In the genomic region with DNA sequence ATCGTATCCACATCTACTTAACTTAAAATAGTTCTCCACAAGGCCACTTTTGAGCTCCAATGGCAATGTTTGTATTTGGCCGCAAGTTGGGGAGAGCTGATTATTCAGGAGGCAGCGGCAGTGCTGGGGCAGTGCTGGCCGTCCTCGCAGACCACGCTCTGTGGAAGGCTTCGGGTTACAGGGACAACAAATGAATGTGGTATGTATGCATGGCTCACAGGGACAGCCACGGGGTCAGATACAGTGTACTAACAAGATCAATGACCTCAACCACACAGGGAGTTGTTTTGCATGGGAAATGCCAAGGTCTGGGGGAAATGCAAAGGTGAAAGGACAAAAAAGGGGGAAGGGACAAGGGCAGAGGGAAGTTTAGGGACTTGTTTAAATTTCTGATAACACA, we compare ENCODE assay signal across 8 mouse cellular contexts. TPM values are rescaled to one million over a fixed set of nuclear protein-coding genes. Genes with fewer than 3 reads are reported as not detected.
DNase-seq lines count a peak whose midpoint lies in the region; ATAC-seq and TF ChIP-seq lines count a peak whose summit lies in the region.

No protein-coding gene starts in this region.

- H3K36me3 ChIP-seq in heart, embryonic 13.5 days = peaks cover 27% of the 10 kb centered on the region
- peaks cover 17% of the 10 kb centered on the region for H3K36me3 ChIP-seq in megakaryocyte, embryonic 14.5 days (replicated peaks; ENCODE audit: low read length)
- H3K36me3 ChIP-seq in midbrain, embryonic 13.5 days = peaks cover 23% of the 10 kb centered on the region

- peaks cover 57% of the 10 kb centered on the region for H3K4me1 ChIP-seq in heart, embryonic 13.5 days
- H3K4me1 ChIP-seq in bone marrow macrophage, adult 2 months (ENCODE audit: control insufficient read depth, insufficient read depth, low read length) = peaks cover 81% of the 10 kb centered on the region
- H3K4me1 ChIP-seq in megakaryocyte, embryonic 14.5 days = peaks cover 43% of the 10 kb centered on the region
- H3K4me1 ChIP-seq in midbrain, embryonic 13.5 days (replicated peaks) = peaks cover 13% of the 10 kb centered on the region; the same call in 1 of the 2 replicates

- peak overlapping the region; percentile 51 for H3K27ac ChIP-seq in heart, embryonic 13.5 days (replicated peaks)
- H3K27ac ChIP-seq in bone marrow macrophage, adult 2 months (ENCODE audit: insufficient read depth, low read depth, low read length) = peak overlapping the region; percentile 100
- no peak overlapping the region for H3K27ac ChIP-seq in midbrain, embryonic 13.5 days

- H3K9ac ChIP-seq in heart, embryonic 13.5 days = peak overlapping the region; percentile 25
- H3K9ac ChIP-seq in midbrain, embryonic 13.5 days (replicated peaks) = no peak overlapping the region

- WGBS in heart, embryonic 13.5 days = 7% methylated on average over 8 of the region's 8 CpGs
- 17% methylated on average over 8 of the region's 8 CpGs for WGBS in midbrain, embryonic 13.5 days

- no peaks in the 10 kb centered on the region for H3K27me3 ChIP-seq in heart, embryonic 13.5 days (replicated peaks)
- H3K27me3 ChIP-seq in megakaryocyte, embryonic 14.5 days (replicated peaks) = no peaks in the 10 kb centered on the region
- H3K27me3 ChIP-seq in midbrain, embryonic 13.5 days = no peaks in the 10 kb centered on the region

- ATAC-seq in heart, embryonic 13.5 days (ENCODE audit: extremely low read depth, insufficient number of reproducible peaks, low FRiP score, low TSS enrichment) = no peak
- ATAC-seq in midbrain, embryonic 13.5 days = no peak

- no peak for TF ChIP-seq POLR2A in bone marrow macrophage, adult 2 months (IDR thresholded peaks at IDR 0.05; ENCODE audit: borderline replicate concordance, low read depth, low read length)

- H3K9me3 ChIP-seq in heart, embryonic 13.5 days = no peaks in the 10 kb centered on the region
- no peaks in the 10 kb centered on the region for H3K9me3 ChIP-seq in megakaryocyte, embryonic 14.5 days
- no peaks in the 10 kb centered on the region for H3K9me3 ChIP-seq in midbrain, embryonic 13.5 days

- peak overlapping the region; percentile 9; the same call in 1 of the 2 replicates for H3K4me3 ChIP-seq in heart, embryonic 13.5 days
- H3K4me3 ChIP-seq in bone marrow macrophage, adult 2 months (ENCODE audit: insufficient read depth, low read length) = peak overlapping the region; percentile 40
- H3K4me3 ChIP-seq in megakaryocyte, embryonic 14.5 days (replicated peaks) = peak overlapping the region; percentile 88
- no peak overlapping the region for H3K4me3 ChIP-seq in midbrain, embryonic 13.5 days (replicated peaks)

- intact Hi-C loops in heart, postnatal 10 days (cut with DNase I) = no loop called here

- no peak for TF ChIP-seq CTCF in bone marrow macrophage, adult 2 months (IDR thresholded peaks at IDR 0.05; ENCODE audit: low read depth, low read length)

- DNase-seq in heart, postnatal 10 days = no peak
- peak; percentile 36 for DNase-seq in kidney, adult 18-20 months
- DNase-seq in thymus, postnatal 0 days (ENCODE audit: low spot score) = no peak
- DNase-seq in cerebellum, adult 18-20 months = no peak

- peak overlapping the region; percentile 60 for H3K4me2 ChIP-seq in heart, embryonic 13.5 days
- no peak overlapping the region for H3K4me2 ChIP-seq in midbrain, embryonic 13.5 days (replicated peaks)

RNA-seq across cellular contexts. Expression of a gene that starts 41.6 kb away (rescaled TPM):
- 8.7 and 9.2 TPM in 2 replicates for polyA plus RNA-seq in heart, embryonic 13.5 days (2015; fragmentation: Nextera tagmentation; extraction: Ambion mirVana)
- total RNA-seq in heart, postnatal 10 days (2021) = 10 to 100 TPM; 18.7 to 22.6 TPM
- 47.7 and 53.5 TPM in 2 replicates for polyA plus RNA-seq in bone marrow macrophage, adult 2 months (2012; ENCODE audit: insufficient read depth, insufficient read length, missing spikeins)
- polyA plus RNA-seq in megakaryocyte, embryonic 14.5 days (2012; ENCODE audit: insufficient read depth, low replicate concordance) = 0.23 TPM in 1 of 2 replicates, not detected in the other
- polyA plus RNA-seq in thymus, postnatal 0 days (2015; fragmentation: Nextera tagmentation; extraction: Ambion mirVana) = 15.8 and 16.7 TPM in 2 replicates
- polyA plus RNA-seq in midbrain, embryonic 13.5 days (2015; fragmentation: Nextera tagmentation; extraction: Ambion mirVana) = 19.8 and 22.7 TPM in 2 replicates
